Mouse (Mus musculus) kidney, postnatal 14 days (tissue): Measurements from ENCODE around the gene Fscn3.

Experiments used
- DNase-seq: peaks from one replicate; pipeline ENCODE4 v3.0.0; 2022; ENCODE audit warnings: mixed read lengths

Fscn3 gene

DNA sequence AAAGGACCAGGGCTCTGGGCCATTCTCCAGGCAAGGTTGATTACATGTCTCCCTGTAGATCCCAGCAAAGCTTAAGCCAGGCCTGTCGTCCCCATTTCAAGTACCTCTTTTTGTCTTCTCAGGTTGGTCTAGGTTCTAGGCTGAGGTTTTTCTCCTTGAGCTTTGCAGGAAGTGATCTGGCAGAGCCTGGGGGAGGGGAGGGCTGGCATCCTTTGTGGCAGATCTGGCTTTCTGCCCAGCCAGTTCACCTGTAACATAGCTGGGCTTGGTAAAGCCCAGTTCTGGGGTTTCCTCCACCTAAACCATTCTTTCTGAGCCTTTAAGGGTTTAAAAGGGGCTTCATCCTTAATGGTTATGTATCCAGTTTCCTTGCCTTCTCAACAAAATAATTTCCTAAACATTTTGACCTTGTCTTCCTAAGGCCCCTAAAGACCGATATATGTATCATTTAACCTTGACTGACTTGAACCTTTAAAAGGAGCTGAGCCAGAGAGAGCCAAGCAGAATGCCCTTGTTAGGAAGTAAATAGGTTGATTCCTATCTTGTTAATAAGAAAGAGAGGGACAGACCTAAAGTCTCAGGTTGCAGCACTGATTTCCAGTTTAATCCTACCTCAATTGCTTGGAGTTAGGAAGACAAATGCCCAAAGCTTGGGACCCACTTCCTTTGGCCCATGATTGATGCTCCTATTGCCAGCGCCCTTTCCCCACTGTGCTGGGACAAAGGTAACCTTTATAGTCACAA lies at the start of gene Fscn3:
TSS of gene Fscn3 (plus strand) at position 694 of the 744 bp plus-strand sequence.
- DNase-seq = peak; percentile 62

DNA sequence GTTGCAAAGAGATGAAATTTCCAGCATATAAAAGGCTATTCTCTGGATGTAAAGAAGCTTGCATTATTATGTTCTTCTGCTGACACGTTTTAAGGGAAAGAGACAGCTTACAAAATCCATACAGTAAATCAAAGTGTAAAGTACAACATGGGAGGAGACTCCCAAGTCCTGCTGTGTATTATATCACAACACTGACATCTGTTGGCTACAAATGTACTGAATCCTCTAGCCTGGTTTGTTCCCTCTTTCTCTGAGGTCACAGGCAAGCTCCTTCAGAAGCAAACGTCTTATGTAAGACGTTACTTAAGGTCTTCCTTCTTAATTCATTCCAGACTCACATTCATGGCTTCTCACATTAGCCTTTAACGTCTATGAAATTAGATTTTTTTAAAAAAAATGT lies 45.6 kb upstream of the Fscn3 start:
- no peak for DNase-seq

DNA sequence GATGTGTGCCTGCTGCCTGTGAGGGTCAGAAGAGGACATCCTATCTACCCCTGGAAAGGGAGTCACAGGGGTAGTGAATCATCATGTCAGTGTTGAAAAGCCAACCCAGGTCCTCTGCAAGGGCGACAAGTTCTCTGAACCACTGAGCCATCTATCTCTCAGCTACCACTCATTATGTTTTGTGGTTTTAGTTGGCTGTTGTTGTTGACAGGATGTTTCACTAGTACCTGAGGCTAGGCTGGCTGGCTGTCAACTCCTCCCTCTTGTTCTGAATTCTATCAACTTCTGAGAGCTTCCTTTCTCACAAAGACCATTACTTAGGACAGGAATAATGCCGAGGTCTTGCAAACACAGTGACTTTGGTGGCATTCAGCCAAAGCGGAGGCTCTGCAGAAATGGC lies 42.4 kb upstream of the Fscn3 start:
- no peak for DNase-seq

DNA sequence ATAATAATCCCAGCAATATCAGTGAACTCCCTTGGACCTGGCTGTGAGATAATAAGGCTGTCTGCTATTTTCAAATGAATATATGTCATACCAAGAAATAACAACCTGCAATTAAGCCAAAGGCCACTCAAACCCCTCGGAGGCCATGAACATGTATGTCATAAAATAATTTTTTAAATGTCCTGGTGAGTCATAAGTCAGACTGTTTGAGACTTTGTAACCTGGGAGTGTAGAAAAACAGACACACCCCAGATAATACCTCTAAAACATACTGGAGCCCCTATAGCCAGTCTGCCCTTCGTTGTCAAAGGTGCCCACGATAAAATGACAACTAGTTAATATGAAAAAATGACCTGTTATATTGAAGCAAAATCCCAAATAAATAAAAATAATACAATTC lies 38.6 kb upstream of the Fscn3 start:
- no peak for DNase-seq

DNA sequence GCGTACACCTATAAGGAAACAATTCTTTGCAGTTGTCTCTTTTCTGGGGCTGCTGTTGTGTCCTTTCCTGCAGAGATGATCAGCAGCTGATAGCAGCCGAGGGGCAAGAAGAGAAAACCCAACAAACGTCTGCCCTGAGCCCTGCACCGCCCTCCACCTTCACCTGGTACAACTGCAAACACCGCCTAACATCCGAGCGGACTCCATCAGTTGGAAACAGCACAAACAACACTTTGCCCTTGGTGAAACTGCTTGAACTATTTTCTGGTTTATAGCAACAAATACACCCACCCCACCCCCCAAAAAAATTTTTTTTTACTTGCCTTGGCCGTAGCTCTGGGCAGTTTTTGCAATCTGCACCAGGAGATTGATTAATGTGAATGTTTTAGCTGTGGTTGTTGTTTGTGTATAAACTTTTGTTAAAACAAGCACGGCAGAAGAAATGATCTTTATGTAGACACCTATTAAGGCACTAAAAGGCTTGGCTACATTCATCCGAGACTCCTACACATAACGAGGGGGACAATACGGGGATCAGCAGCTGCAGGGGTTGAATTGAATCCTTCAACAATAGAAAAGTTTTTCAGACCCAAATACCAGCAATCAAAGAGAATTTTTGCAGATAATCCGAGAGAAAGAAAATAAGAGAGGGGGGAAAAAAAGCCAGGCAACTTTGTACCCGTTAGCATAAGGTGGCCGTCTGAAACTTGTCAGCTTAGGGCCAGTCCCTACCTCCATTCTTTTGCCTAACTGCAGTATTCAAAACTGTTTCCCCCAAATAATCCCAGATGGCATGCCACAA lies 31.3 kb upstream of the Fscn3 start:
- no peak for DNase-seq

DNA sequence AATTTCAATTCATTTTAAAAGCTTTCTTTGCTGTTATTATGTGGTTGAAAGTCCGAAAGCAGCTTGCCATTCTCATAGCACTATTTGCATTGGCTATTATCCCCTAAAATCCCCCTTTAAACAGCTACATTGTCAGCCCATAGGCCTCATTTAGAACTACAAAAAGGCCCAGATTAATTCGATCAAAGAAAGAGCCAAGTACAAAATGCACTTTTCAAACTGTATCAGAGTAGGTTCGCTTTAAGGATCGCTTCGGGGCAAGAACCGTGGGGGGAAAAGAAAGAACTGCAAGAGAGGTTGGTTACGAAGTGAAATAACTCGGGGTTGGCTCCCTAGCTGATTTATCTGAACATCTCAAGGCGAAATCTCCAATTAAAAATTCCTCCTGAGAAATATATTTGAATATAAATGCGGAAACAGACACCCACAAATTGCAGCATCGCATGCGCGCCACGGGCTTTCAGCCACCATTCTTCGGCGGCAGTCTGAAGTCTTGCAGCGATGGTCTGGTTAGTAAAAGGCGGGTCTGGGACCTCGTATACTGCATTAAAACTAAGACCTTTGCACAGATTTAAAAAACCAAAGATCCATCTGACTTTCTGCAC lies 30.6 kb upstream of the Fscn3 start:
- DNase-seq = no peak

DNA sequence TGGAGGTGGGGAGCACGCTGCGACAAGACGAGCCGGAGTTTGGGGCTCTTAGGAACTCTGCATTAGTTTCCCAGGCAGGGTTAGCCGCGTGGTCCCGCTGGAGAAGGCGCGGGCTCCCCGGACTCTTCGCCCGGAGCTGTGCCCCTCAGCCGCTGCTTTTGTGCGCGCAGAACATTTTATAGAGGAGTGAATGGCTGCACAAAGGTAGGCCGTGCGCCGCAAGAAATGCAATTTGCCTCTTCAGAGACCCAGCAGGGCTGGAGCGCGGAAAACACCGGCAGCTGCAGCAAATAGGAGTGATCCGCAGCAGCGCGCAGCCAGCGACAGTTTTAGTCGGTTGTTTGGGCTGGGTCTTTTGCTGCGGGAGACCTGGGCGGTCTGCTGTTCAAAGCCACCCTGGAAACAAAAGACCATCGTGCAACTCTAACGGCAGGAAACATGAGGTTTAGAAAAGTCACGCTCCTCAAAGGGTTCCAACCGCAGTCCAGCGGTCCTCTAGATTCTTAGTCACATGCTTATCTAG lies 29.8 kb upstream of the Fscn3 start, which contains the start of gene Zfp800:
TSS of gene Zfp800 (minus strand) at position 325 of the 523 bp plus-strand sequence.
- DNase-seq = no peak

DNA sequence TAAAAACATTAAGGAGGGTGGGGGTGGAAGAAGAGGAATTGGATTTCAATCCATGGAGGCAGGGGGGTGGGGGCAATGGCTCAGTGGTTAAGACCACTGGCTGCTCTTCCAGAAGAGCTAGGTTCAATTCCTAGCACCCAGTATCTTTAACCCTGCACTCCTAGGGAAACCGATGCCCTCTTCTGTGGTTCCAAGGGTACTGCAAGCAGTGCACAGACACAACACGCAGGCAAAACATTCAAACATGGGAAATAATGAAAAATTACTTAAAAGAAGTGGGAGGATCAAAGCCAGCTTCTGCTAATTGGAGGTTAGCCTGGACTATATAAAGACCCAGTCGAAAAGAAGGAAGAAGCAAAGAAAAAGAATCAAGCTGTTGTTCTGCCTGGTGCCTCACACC lies 28.9 kb upstream of the Fscn3 start:
- DNase-seq = no peak

DNA sequence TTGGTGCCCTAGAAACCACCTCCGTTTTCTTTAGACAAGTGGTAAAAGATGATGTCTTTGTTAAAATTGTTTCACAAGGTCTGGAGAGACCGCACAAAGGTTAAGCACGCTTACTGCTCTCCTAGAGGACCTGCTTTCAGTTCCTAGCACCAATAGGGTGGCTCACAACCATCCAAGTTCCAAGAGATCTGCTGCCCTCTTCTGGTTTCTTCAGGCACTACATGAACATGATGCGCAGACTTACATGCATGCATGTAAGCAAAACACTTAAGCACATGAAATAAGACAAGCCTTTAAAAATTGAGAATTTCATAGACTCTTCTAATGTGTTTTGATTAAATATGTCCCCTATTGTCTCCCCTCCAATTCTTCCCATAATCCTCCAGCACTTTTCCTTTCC lies 27.8 kb upstream of the Fscn3 start:
- DNase-seq = no peak

DNA sequence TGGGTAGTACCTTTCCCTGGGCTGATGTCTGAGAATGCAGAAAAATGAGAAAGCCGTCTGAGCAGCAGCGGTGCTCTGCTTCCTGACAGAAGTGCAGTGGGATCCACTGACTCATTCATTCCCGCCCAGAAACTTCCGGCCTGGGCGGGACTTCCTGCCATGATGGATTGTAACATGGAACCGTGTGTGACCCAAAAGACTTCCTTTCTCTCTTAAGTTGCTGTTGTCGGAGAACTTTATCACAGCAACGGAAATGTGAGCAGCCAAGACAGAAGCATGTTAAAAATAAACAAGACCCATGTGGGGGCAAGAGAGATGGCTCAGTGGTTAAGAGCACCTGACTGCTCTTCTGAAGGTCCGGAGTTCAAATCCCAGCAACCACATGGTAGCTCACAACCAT lies 17.5 kb upstream of the Fscn3 start:
- DNase-seq = peak; percentile 57

DNA sequence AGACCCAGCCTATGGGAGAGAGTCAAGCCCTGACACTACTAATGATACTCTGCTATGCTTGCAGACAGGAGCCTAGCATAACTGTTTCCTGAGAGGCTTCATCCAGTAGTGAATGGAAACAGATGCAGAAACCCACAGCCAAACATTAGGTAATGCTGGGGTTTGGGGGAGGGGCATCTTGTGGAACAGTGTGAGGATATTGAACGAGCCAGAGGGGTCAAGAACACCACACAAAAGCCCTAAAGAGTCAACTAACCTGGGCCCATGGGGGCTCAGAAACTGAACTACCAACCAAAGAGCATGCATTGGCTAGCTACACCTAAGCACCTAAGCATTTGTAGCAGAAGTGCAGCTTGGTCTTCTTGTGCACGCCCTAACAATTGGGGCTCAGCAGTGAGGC lies 16.4 kb upstream of the Fscn3 start:
- no peak for DNase-seq

DNA sequence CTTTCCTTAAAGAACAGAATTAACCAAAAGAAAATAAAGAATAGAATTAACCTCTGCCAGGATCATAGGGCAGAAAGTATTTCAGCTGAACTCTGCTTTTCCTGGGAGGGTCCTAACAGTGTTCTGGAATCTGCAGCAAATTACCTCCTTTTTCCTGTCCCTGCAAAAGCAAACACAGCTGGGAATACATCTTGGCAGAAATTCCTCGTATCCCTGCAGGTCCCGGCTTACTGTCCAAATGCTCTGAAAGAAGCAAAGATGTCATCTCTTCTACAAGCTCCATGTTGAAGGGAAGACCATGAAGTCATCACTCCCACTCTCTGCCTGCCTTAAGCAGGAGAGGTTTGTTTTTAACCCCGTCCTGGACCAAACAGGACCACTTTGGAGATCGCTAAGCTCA lies 10.6 kb upstream of the Fscn3 start:
- peak; percentile 37 for DNase-seq

DNA sequence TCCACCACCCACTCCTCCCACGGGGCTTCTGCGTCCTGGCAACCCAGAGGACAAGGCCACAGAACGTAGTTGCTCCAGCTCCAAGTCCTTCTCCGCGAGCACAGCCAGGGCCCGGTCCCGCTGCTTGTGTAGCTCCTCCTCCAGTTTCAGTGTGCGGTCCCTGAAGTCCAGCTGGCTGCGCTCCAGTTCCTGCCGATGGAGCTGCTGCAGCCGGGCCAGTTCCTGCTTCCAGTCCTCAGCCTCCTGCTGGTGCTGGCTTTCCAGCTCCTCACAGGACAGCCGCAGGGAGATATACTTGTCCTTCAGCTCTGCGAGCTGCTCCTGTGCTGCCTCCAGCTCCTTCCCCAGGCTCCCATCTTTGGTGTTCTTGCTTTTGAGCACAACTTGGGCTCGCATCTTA lies 9.1 kb upstream of the Fscn3 start:
- peak; percentile 91 for DNase-seq

DNA sequence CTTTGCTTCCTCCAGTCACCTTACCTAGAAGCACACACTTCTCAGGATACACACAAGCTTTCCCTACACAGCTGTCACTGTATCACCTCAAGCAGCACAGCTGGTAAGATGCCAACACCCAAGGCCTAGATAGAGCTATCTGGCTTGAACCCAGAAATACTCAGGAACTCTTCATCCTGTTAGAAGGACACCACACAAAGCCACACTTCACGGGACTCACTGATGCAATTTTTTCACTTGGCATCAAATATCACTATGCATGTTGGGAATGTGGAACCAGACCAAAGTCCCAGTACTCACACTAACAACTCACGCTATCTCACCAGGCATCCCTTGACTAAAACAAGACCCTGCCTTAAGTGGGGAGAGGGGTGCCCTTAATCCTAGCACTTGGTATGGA lies 7.9 kb upstream of the Fscn3 start:
- DNase-seq = peak; percentile 29

DNA sequence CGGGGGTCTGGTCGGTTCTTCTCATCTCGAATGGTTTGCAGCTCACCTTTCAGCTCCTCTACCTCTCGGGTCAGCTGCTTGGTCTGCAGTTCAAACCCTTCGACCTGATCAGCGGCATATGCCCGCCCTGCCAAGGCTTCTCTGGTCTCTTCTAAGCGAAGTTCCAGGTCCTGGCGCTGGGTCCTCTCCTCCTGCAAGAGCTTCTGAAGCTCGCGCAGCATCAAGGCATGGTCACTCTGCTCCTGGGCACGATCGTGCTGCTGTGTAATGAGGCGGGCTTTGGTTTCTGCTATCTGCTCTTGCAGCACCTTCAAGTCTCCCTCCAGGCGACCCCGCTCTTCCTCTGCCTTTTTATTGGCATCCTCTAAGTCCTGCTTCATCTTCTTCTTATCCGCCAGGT lies 7.2 kb upstream of the Fscn3 start:
- no peak for DNase-seq

DNA sequence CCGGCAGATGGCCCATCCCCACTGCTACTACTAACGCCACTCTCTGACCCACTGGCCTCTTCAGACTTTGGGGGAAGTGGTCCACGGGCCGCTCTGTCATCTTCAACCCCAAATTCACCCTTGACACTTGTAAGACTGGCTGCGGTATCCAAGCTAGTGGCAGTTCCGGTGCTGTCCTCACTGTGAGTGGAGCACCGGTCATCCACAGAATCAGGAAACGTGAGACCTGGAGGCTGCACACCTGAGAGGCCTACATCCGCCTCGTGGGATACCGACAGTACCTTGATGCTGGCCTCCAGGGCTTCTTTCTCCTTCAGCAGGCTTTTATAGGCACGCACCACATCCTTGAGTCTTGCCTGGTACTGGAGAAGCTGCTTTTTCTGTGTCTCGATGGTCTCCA lies 6.7 kb upstream of the Fscn3 start:
- DNase-seq = no peak

DNA sequence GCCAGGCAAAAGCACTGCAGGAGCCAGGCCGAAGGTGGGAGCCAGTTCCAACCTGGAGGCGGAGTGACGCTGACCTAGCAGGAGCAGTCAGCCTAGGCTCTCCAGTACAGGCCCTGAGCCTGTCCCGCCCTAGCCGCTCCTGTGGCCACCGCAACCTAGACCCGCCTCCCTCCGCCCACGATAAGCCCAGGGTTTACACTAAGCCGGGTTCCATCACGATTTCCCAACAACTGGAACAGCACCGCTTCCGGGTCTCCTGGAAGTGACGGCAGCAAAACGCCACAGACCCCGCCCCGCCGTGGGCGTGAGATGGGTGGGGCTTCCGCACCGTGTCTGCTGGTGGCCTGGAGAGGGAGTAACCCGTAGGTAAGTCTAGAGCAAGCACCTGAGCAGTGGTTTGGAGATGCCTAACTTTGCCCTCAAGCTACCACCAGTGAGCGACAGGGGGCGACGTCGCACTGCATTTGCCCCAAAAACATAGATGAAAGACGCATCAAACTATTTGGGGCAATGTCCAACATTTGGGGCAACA lies 6.1 kb upstream of the Fscn3 start:
- peak; percentile 96 for DNase-seq

DNA sequence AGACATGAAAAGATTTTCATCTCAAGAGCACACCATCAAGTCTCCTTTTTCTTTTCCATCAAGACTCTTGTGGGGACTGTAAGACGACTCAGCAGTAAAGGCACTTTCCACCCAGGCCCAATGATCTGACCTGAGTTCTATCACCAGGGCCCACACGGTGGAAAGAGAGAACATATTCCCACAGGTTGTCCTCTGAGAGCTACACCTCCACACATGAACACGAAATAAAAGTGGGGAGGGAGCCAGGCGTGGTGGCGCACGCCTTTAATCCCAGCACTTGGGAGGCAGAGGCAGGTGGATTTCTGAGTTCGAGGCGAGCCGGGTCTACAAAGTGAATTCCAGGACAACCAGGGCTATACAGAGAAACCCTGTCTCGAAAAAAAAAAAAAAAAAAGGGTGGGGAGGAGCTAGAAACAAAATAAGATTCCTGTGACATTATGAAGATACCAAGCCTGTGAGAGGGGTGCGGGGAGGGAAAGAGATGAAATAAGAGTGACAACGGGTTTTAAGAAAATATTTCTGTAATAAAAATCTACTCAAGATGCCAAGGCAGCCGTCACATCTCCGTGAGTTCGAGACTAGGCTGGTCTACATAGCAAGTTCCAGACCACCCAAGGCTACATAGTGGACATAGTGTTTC lies 4.8 kb upstream of the Fscn3 start:
- DNase-seq = no peak

DNA sequence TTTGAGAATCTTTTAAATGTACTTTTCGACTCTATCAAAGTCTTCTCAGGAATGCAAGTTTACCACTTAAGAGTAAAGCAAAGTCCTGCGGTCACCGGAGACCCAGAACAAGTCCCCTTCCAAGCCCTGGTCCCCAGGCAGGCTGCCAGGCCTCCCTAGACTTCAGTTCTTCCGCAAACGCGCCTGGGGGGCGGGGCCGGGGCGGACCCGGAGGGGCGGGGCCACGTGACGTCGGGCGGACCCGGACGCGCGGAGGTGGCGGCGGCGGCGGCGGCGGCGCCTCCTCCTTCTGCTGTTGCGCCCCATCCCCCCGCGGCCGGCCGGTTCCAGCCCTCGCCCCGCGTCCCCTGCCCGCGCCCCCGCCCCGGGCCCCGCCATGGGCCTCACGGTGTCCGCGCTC lies 4.3 kb upstream of the Fscn3 start, which contains the start of gene Arf5:
TSS of gene Arf5 (plus strand) at position 248 of the 400 bp plus-strand sequence.
- DNase-seq = peak; percentile 98

DNA sequence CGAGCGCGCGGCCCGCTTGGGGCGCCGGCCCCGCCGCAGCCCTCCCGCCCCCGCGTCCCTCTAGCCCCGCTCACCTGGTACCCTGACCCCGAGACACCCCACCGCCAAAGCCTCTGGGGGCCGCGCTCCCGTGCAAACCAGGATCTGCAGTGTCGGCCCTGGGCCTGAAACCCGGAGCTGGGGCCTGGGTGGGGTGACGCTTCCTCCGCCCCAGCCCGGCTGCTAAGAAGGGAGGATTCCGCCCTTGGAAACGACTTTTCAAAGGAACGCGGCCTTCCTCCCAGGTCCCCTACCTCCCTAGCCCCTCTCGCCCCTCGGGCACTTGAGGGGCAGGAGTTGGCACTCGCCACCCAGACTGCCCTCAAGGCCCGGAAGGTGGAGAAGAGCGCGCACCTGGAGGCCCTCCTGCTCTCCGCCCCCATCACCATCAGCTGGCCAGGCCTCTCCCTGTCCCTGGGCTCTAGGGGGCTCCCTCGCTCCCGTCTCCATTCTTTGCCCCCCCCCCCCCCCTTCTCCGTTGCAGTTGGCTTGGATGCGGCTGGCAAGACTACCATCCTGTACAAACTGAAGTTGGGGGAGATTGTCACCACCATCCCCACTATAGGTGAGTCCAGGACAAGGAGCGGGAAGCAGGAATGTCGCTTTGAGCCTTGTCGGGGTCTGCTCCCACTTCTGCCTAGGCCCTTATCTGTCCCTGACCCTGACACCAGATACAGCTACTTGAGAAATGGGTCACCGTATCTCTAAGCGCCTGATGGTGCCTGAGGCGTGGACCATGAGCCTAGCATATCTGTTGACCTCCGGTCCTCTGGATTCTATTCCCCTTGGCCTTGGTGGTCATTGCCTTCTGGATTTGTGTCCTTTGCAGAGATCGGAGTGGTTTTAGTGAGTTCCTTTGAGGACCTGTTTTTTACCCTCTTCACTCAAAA lies 3.6 kb upstream of the Fscn3 start:
- DNase-seq = peak; percentile 66

DNA sequence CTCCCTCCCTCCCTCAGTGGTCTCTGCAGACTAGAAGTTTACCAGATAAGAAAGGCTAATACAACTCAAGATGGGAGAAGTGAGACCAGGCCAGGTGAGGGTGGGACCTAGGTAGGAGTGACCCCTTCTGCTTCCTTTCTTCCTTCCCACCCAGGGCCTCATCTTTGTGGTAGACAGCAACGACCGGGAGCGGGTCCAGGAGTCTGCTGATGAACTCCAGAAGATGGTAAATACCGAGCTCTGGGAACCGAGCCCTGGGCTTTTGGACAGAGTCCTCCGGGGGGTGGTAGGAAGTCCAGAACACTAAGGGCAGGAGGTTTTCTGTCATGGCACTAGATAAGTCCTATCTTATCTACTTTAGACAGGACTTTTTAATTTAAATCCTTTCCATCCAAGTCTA lies 2.6 kb upstream of the Fscn3 start:
- DNase-seq = no peak

DNA sequence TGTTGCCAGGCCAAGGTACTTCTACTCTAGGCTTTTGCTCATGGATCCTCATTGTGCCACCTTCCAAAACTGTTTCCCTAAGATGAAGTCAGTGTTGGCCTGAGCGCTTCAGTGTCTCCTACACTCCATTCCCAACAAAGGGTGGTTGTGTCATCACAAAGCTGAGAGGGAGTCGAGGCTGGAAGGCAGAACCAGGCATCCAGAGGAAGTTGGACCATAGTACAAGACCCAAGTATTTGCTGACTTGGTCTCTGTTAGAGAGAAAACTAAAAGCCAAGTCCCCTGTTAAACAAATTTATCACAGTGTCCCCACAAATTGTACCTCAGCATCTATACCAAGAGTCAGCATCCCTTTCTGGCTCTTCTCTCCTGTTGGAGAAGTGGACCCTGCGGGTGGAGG lies 701 bp downstream of the Fscn3 start, which contains the start of gene Gcc1:
TSS of gene Gcc1 (minus strand) at position 101 of the 400 bp plus-strand sequence.
- no peak for DNase-seq
